Mouse (Mus musculus): ENCODE data around the gene Tlcd1.
"Not testable (repeated sequence)": the region's sequence is repeated elsewhere in the genome, so short reads cannot be mapped to it uniquely, and the experiment has no call there.

Tlcd1 gene

DNA sequence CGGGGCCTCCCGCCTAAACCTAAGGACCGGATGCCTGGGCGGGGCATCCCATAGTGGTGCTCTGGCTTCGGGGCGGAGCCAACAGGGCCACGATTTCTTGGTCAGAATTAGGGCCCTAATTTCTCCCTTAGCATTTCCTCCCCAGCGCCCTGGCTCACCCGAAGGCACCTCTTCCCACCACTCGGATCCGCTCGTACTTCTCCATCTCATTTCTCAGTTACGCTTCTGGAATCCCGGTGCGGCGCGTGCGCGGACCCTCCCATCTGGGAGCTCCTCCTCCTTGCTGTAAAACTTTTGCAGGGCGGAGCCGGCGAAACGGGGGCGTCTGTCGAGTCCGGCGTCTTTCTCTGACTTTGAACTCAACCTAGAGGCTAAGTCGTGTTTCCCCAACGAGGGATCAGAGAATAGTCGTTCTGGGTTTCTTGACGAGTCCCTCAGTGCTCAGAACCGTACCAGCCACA lies at the start of gene Tlcd1, which contains the start of gene Nek8:
Gene Tlcd1 (plus strand): TSS at position 310 of the 461 bp plus-strand sequence.
Gene Nek8 (minus strand): TSS at position 274 of the 461 bp plus-strand sequence.
- CTCF ChIA-PET: interaction anchor here (0.6 to 2.1 kb wide), 2 partner anchors 18 to 141 kb away, joined by 3 to 8 read pairs; no protein-coding TSS in a partner anchor

- CTCF ChIA-PET: no interaction called here
These were observed 49.8 kb upstream of the Tlcd1 start for GRCm38 (mm10) chr11:78126739-78127138.

GRCm38 (mm10) chr11:78129458-78129857 lies 47.1 kb upstream of the Tlcd1 start:
- CTCF ChIA-PET: no interaction called here

GRCm38 (mm10) chr11:78133915-78134314 lies 42.6 kb upstream of the Tlcd1 start:
- CTCF ChIA-PET: interaction anchor here (0.6 kb wide), 1 partner anchor 358 kb away, joined by 3 read pairs; no protein-coding TSS in a partner anchor

- CTCF ChIA-PET: interaction anchor here (0.6 kb wide), 1 partner anchor 359 kb away, joined by 3 read pairs; no protein-coding TSS in a partner anchor
These were observed 42.2 kb upstream of the Tlcd1 start for GRCm38 (mm10) chr11:78134344-78134743.

DNA sequence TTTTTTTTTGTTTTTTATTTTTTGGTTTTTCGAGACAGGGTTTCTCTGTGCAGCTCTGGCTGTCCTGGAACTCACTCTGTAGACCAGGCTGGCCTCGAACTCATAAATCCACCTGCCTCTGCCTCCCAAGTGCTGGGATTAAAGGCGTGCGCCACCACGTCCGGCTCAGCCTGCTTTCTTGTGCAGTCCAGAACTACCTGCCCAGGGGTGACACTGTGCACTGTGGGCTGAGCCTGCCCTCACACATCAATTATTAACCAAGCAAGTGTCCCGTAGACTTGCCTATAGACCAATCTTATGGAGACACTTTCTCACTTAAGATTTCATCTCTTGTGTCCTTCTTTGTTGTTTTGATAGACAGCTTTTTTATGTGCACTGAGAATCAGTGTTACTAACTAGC lies 41.2 kb upstream of the Tlcd1 start:
- CTCF ChIA-PET: not testable (repeated sequence)

DNA sequence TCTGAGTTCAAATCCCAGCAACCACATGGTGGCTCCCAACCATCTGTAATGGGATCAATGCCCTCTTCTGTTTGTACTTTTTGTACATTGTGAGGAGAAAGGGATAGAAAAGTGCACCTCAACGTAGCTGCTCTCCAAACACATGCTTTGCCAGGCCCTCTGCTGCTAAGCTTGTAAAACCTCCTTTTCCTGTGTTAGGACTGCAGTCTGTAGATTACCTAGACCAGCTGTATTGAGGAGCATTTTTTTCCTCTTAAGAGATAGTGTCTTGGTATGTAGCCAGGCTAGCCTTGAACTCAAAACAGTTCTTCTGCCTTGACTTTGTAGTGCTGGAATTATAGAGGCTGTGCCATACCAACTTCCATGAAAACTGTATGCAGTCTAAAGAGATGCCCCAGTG lies 40.4 kb upstream of the Tlcd1 start:
- CTCF ChIA-PET: no interaction called here

GRCm38 (mm10) chr11:78137584-78137983 lies 38.9 kb upstream of the Tlcd1 start:
- CTCF ChIA-PET: no interaction called here

- CTCF ChIA-PET: no interaction called here
These were observed 38.5 kb upstream of the Tlcd1 start for GRCm38 (mm10) chr11:78138023-78138422.

GRCm38 (mm10) chr11:78140665-78141064 lies 35.8 kb upstream of the Tlcd1 start:
- CTCF ChIA-PET: interaction anchor here (0.6 kb wide), 1 partner anchor 23 kb away, joined by 5 read pairs; no protein-coding TSS in a partner anchor

GRCm38 (mm10) chr11:78143520-78143919 lies 33.0 kb upstream of the Tlcd1 start:
- CTCF ChIA-PET: no interaction called here

GRCm38 (mm10) chr11:78146168-78146567 lies 30.3 kb upstream of the Tlcd1 start:
- CTCF ChIA-PET: no interaction called here

DNA sequence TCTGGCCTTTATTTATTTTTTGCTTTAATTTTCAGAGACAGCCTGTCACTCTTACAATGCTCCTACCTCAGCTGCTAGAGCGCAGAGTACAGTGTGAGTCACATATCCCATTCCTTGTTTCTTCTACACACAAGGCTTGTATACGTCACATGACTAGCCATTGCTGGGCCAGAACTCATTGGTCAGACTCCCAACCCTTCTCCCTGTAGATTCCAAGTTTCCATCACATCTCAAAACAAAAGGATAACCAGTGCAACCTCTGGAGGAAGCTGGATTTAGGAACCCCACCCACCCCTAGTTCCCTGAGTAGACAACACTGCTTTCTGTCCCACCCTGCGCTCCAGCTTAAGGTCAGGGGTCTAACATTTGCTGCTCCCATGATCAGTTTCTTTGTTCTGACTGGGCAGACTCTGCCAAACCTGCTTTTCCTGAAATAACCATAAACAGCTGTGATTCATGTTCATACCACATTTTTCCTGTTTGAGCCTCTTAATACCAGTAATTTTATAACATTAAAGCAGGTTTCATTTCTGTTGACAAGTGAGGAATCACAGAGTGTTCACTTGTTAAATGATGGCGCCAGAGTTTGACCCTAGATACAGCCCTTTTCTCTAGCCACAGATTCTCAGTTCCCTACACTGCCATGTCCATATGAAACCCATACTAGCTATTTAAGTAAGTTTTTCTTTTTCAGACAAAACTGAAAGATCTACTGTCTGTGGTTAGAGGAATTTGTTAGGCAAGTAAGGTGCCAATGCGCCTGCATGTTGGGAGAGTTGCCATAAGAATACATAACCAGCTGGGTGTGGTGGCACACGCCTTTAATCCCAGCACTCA lies 29.6 kb upstream of the Tlcd1 start:
- CTCF ChIA-PET: no interaction called here

DNA sequence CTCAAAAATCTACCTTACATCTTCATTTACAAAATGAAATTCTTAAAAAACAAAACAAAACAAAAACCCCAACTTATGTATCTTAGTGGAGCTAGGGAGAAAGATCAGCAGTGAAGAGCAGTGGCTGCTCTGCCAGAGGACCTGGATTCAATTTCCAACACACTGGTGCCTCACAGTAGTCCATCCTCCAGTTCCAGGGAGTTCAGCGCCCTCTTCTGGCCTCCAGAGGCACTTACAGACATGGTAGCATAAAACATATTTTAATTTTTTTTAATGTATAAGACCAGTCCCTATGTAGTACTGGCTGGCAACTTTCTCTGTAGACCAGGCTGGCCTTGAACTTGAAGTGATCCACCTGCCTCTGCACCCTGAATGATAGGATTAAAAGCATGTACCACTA lies 25.4 kb upstream of the Tlcd1 start:
- CTCF ChIA-PET: no interaction called here

GRCm38 (mm10) chr11:78152299-78153231 lies 23.9 kb upstream of the Tlcd1 start:
- CTCF ChIA-PET: no interaction called here

- CTCF ChIA-PET: no interaction called here
These were observed 22.7 kb upstream of the Tlcd1 start for GRCm38 (mm10) chr11:78153778-78154177.

DNA sequence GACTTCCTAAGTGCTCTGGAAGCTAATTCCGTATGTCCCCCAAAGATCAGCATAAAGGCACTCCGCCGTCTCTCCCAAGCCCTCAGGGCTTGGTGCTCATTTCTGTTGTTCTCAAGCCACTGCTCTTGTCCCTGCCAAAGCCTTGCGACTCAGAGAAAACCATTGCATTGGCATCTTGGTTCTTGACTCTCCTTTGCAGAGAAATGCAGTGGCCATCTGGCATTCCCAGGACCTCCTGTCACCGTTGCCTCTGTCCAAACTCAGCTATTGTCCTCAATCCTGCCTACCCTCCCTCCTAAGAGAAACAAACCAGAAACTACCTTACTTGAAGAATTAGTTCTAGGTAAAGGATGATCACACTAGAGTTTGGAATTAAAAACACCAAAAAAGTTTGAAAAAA lies 20.8 kb upstream of the Tlcd1 start:
- CTCF ChIA-PET: no interaction called here

DNA sequence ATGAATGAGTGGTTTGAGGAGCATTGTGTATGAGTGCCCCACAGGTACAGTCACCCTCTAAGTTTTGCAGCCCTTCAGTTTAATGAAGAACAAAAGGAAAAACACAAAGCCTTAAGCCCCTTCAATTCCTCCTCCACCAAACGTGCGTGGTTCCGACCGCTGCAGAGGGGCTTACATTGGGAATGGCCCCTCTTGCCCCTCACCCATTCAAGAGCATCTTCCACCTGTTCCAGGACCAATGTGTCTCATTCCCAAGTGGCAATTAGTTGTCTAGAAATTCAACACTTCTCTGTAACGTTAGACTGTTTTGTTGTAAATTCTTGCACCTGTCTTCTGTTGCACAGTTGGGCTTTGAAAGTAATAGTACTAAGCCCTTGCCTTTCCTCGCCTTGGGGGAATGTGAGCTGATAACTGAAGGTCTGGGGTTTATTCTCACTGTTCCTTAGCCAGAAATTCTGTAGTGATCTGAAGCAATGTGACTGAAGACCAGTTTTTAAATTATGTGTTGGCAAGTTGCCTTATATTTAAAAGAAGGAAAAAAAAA lies 20.3 kb upstream of the Tlcd1 start:
- CTCF ChIA-PET: no interaction called here

GRCm38 (mm10) chr11:78159096-78159495 lies 17.4 kb upstream of the Tlcd1 start:
- CTCF ChIA-PET: interaction anchor here (1.3 to 2.5 kb wide), 2 partner anchors 12 to 19 kb away, joined by 3 to 8 read pairs; no protein-coding TSS in a partner anchor

DNA sequence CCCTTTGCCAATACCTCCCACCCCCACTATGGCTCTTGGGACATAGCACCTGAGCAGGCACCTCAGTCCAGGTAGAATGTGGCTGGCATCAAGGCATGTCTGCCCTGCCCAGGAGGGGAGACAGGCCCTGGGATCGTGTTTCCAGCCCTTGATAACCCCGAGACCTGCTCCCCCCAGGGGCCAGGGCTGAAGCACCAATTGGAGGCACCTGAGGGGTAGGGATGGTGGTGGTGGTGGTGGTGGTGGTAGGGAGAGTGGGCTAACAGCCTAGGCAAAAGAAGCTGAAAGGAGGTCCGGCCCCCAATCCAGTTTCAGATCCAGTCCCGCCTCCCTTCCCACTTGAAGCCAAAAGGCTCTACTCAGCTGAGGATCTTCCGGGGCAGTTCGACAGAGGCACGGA lies 17.0 kb upstream of the Tlcd1 start:
- CTCF ChIA-PET: interaction anchor here (1.3 to 2.5 kb wide), 2 partner anchors 12 to 18 kb away, joined by 3 to 8 read pairs; no protein-coding TSS in a partner anchor

DNA sequence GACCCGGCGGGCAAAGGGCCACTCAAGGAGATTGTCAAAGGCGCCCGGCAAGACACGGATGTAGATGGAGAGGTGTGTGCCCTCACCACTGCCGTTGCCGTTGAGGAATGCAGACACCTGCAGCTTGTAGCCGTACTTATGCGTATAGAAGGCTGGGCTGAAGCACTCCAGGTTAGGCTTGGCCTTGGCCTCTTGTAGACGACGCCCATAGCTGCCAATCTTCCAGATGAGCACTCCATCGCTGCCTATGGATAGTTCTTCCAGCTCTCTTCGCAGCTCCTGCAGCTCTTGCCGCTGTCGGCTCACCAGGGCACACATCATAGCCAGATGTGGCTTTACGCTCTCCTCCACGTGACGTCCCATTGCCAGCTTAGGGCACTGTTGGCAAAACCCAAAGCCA lies 16.3 kb upstream of the Tlcd1 start:
- CTCF ChIA-PET: interaction anchor here (1.0 kb wide), 1 partner anchor 11 kb away, joined by 3 read pairs; no protein-coding TSS in a partner anchor

DNA sequence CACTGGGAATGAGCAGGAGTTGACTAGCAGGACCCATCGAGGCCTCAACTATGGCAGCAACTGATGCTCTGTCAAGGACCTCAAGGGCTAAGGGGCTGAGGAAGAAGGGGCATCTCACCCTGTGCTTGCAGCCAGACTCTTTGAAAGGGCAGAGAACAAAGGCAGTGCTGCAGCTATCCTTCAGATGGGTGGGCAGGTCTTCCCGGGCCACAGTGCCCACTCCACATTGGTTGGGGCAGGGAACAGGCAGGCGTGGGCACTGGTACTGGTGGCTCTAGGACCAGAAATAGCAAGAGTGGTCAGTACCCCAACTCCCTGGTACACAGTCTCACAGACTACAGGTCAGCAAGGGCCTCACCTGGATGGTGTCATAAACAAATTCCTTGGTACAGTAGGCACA lies 15.8 kb upstream of the Tlcd1 start:
- CTCF ChIA-PET: interaction anchor here (1.0 kb wide), 1 partner anchor 11 kb away, joined by 3 read pairs; no protein-coding TSS in a partner anchor
